In genomic region chr9:15002995-15003613, GRCm38 (mm10) we compare ENCODE assay signal across 9 mouse cellular contexts. TPM values are rescaled to one million over a fixed set of nuclear protein-coding genes. Genes with fewer than 3 reads are reported as not detected.
DNase-seq lines count a peak whose midpoint lies in the region; ATAC-seq and TF ChIP-seq lines count a peak whose summit lies in the region.
"Had no signal": no experiment of that assay in that cellular context is flagged by ENCODE, and none has a peak within 500 bp of the region (broad histone marks: within the 10 kb centered on the region; RNA-seq: fewer than 3 reads in every experiment).

No protein-coding gene starts in this region.

- WGBS in heart, embryonic 16.5 days = 66% methylated on average over 6 of the region's 6 CpGs
- 56% methylated on average over 6 of the region's 6 CpGs for WGBS in heart, embryonic 12.5 days
- WGBS in forebrain, postnatal 0 days = 13% methylated on average over 6 of the region's 6 CpGs
- WGBS in intestine, embryonic 16.5 days = 53% methylated on average over 6 of the region's 6 CpGs

- ATAC-seq in heart, embryonic 16.5 days (replicated peaks; ENCODE audit: extremely low read depth, insufficient read depth, low FRiP score) = 0 out of 2 replicates have a peak, but pooled peaks have one; percentile 14
- ATAC-seq in heart, embryonic 12.5 days (ENCODE audit: insufficient number of reproducible peaks, low FRiP score) = no peak
- ATAC-seq in forebrain, postnatal 0 days = peak; percentile 40; the same call in 1 of the 2 replicates
- no peak for ATAC-seq in intestine, embryonic 16.5 days

- peaks cover 4% of the 10 kb centered on the region; the same call in 1 of the 2 replicates for H3K36me3 ChIP-seq in heart, embryonic 16.5 days (ENCODE audit: control insufficient read depth, insufficient read depth)
- peaks cover 22% of the 10 kb centered on the region for H3K36me3 ChIP-seq in heart, embryonic 12.5 days
- peaks cover 46% of the 10 kb centered on the region for H3K36me3 ChIP-seq in forebrain, postnatal 0 days (ENCODE audit: insufficient read depth)
- H3K36me3 ChIP-seq in intestine, embryonic 16.5 days (ENCODE audit: control insufficient read depth, insufficient read depth, low read length) = no peaks in the 10 kb centered on the region

- intact Hi-C loops in left cerebral cortex, postnatal 4 days (cut with DNase I) = no loop called here

- H3K4me1 ChIP-seq in heart, embryonic 16.5 days (ENCODE audit: control insufficient read depth, insufficient read depth, low read length) = no peaks in the 10 kb centered on the region; the same call in 1 of the 2 replicates
- peaks cover 5% of the 10 kb centered on the region; the same call in 1 of the 2 replicates for H3K4me1 ChIP-seq in heart, embryonic 12.5 days (replicated peaks)
- H3K4me1 ChIP-seq in forebrain, postnatal 0 days (ENCODE audit: insufficient read depth) = 0 out of 2 replicates have a peak, but pooled peaks cover 4% of the 10 kb centered on the region
- no peaks in the 10 kb centered on the region for H3K4me1 ChIP-seq in intestine, embryonic 16.5 days (ENCODE audit: control insufficient read depth, insufficient read depth, low read length)

- no peak for TF ChIP-seq CTCF in forebrain, postnatal 0 days (IDR thresholded peaks at IDR 0.05; ENCODE audit: low read depth)

- DNase-seq in CD4-positive, CD25-positive, alpha-beta regulatory T cell, adult 2 months (ENCODE audit: low read depth, low spot score) = peak; percentile 56
- DNase-seq in embryo, embryonic 10.5 days (ENCODE audit: low spot score) = peak; percentile 44
- DNase-seq in forebrain, postnatal 0 days = peak; percentile 23
- DNase-seq in kidney, postnatal 14 days = no peak
- no peak for DNase-seq in left cerebral cortex, postnatal 4 days

- peaks cover 4% of the 10 kb centered on the region; the same call in 1 of the 2 replicates for H3K27me3 ChIP-seq in heart, embryonic 16.5 days (ENCODE audit: control insufficient read depth, insufficient read depth, low read length)
- no peaks in the 10 kb centered on the region for H3K27me3 ChIP-seq in heart, embryonic 12.5 days (replicated peaks)
- H3K27me3 ChIP-seq in forebrain, postnatal 0 days (ENCODE audit: insufficient read depth, low read length) = no peaks in the 10 kb centered on the region
- H3K27me3 ChIP-seq in intestine, embryonic 16.5 days (replicated peaks; ENCODE audit: control insufficient read depth, insufficient read depth, low read length) = no peaks in the 10 kb centered on the region

- no peak overlapping the region for H3K4me3 ChIP-seq in heart, embryonic 16.5 days (ENCODE audit: low read length)
- no peak overlapping the region for H3K4me3 ChIP-seq in heart, embryonic 12.5 days
- H3K4me3 ChIP-seq in forebrain, postnatal 0 days (ENCODE audit: low read depth, low read length) = no peak overlapping the region
- H3K4me3 ChIP-seq in intestine, embryonic 16.5 days (ENCODE audit: low read length) = no peak overlapping the region
- H3K4me3 ChIP-seq: erythroblast, embryonic 14.5 days had no signal

- H3K9me3 ChIP-seq in heart, embryonic 16.5 days (replicated peaks; ENCODE audit: control insufficient read depth, low read length) = no peaks in the 10 kb centered on the region
- H3K9me3 ChIP-seq in heart, embryonic 12.5 days (replicated peaks) = no peaks in the 10 kb centered on the region
- H3K9me3 ChIP-seq in forebrain, postnatal 0 days (ENCODE audit: low read length) = no peaks in the 10 kb centered on the region
- H3K9me3 ChIP-seq in intestine, embryonic 16.5 days (ENCODE audit: control insufficient read depth, low read length) = no peaks in the 10 kb centered on the region

- H3K4me2 ChIP-seq in heart, embryonic 16.5 days (ENCODE audit: low read depth, low read length) = no peak overlapping the region
- no peak overlapping the region for H3K4me2 ChIP-seq in heart, embryonic 12.5 days
- H3K4me2 ChIP-seq in forebrain, postnatal 0 days (ENCODE audit: low read depth) = no peak overlapping the region
- no peak overlapping the region for H3K4me2 ChIP-seq in intestine, embryonic 16.5 days (ENCODE audit: low read depth, low read length)

- no peak overlapping the region for H3K9ac ChIP-seq in heart, embryonic 16.5 days (ENCODE audit: low read length)
- H3K9ac ChIP-seq in heart, embryonic 12.5 days = no peak overlapping the region
- H3K9ac ChIP-seq in forebrain, postnatal 0 days = no peak overlapping the region
- H3K9ac ChIP-seq in intestine, embryonic 16.5 days (ENCODE audit: low read depth, low read length) = no peak overlapping the region

- H3K27ac ChIP-seq in heart, embryonic 16.5 days (ENCODE audit: low read length) = no peak overlapping the region
- H3K27ac ChIP-seq in heart, embryonic 12.5 days (ENCODE audit: poor library complexity, severe bottlenecking) = no peak overlapping the region
- no peak overlapping the region for H3K27ac ChIP-seq in forebrain, postnatal 0 days (ENCODE audit: low read depth, low read length)
- H3K27ac ChIP-seq in intestine, embryonic 16.5 days (ENCODE audit: low read length) = no peak overlapping the region

RNA-seq across cellular contexts. Expression of gene Panx1, which starts 42.2 kb away (rescaled TPM):
- 16.8 and 20.5 TPM in 2 replicates for polyA plus RNA-seq in heart, embryonic 16.5 days (2015; fragmentation: Nextera tagmentation; extraction: Ambion mirVana)
- polyA plus RNA-seq in heart, embryonic 12.5 days (2016; fragmentation: Nextera tagmentation; extraction: Ambion mirVana) = 25.6 and 26.1 TPM in 2 replicates
- 112 and 125 TPM in 2 replicates for total RNA-seq in forebrain, postnatal 0 days (2014; rRNA removed)
- polyA plus RNA-seq in forebrain, postnatal 0 days (2015; fragmentation: Nextera tagmentation; extraction: Ambion mirVana) = 135 and 168 TPM in 2 replicates
- total RNA-seq in left cerebral cortex, postnatal 4 days (2021) = 100 to 1,000 TPM; 131 to 140 TPM
- polyA plus RNA-seq in intestine, embryonic 16.5 days (2015; fragmentation: Nextera tagmentation; extraction: Ambion mirVana) = 27.8 and 30.3 TPM in 2 replicates

Comparison
In these comparisons a context has a peak if more than half of its experiments do, and no peak if none do; other contexts are left out.
1. ATAC-seq: peak in heart, embryonic 16.5 days (single experiment) and forebrain, postnatal 0 days (single experiment); none in heart, embryonic 12.5 days (single experiment) and intestine, embryonic 16.5 days (single experiment).
2. DNase-seq: peak in CD4-positive, CD25-positive, alpha-beta regulatory T cell, adult 2 months (single experiment), embryo, embryonic 10.5 days (single experiment) and forebrain, postnatal 0 days (single experiment); none in kidney, postnatal 14 days (single experiment) and left cerebral cortex, postnatal 4 days (single experiment).